Mouse (Mus musculus) B cell, adult 67 days (primary cell): Measurements from ENCODE around the gene Shtn1. TPM values are rescaled to one million over a fixed set of nuclear protein-coding genes. Genes with fewer than 3 reads are reported as not detected.

ENCODE experiments used
- total RNA-seq, 2 experiments: library from RNA; stranded (reverse); gene quantifications; 4 replicates each; pipeline ENCODE4 v1.2.4; 2023

Gene Shtn1
- total RNA-seq: under 1 TPM in 1 of 2 experiments, not detected in 1; 0.23 TPM

GRCm38 (mm10) chr19:59075472-59076101, at the start of gene Shtn1:
Shtn1 (minus strand) TSS chr19:59076100.

GRCm38 (mm10) chr19:58942841-58943828, 132.8 kb downstream of the Shtn1 start, which contains the start of the genes Eno4 and Hspa12a:
Eno4 (plus strand) TSS chr19:58943425.
Hspa12a (minus strand) TSS chr19:58943654.

Other genes starting within 250 kb of the Shtn1 start
- not detected for gene Eno4, start 132.7 kb downstream of the Shtn1 start, total RNA-seq
- 1 to 10 TPM; 4.3 to 4.4 TPM for gene Hspa12a, start 132.4 kb downstream of the Shtn1 start, total RNA-seq
- not detected for gene Vax1, start 94.0 kb upstream of the Shtn1 start, total RNA-seq
- not detected for gene Kcnk18, start 143.1 kb upstream of the Shtn1 start, total RNA-seq
- under 1 TPM in 1 of 2 experiments, not detected in 1; 0.18 TPM for gene Slc18a2, start 184.8 kb upstream of the Shtn1 start, total RNA-seq
- 100 to 1,000 TPM; 820 to 896 TPM for gene Rps12-ps3, start 246.2 kb upstream of the Shtn1 start, total RNA-seq